Mouse (Mus musculus) ES-Bruce4 (cell line): ENCODE measurements around the gene 1700015G11Rik.

Experiments used
- CTCF ChIP-seq: IDR thresholded peaks from one replicate; pipeline ENCODE4 v1.8.1; 2011; ENCODE audit warnings: low read depth, low read length
- EP300 ChIP-seq: IDR thresholded peaks from 2 replicates; pipeline ENCODE4 v1.6.1; 2011; ENCODE audit warnings: low read depth, low read length; ENCODE audit not compliant: insufficient read depth
- POLR2A ChIP-seq: IDR thresholded peaks from one replicate; pipeline ENCODE4 v1.8.1; 2011; ENCODE audit warnings: low read length; ENCODE audit not compliant: insufficient read depth

DNA sequence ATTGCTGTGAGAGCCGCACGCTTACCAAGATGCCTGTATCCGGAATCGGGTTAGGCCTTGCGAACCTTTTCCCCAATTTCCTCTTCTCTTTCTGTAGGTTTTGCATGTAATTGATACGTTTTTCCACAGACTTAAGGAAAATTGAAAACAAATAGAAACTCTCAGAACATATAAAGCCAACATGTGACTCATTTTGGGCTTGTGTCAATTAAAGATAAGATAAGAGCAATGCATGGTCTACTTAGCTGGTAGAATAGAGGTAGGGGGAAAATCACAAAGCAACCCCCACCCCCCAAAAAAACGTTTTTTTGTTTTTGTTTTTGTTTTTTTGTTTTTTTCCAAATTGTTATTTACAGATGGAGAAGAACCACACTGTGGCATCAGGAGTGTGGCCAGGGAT is 2.1 kb downstream of the 1700015G11Rik start:
- no peak for TF ChIP-seq POLR2A
- TF ChIP-seq CTCF, result no peak
- no peak for TF ChIP-seq EP300
